Mouse (Mus musculus): ENCODE data around the gene Hsd17b2. TPM values are rescaled to one million over a fixed set of nuclear protein-coding genes. Genes with fewer than 3 reads are reported as not detected.

Gene Hsd17b2
- polyA plus RNA-seq, 1 experiment: 3.0 TPM

DNA sequence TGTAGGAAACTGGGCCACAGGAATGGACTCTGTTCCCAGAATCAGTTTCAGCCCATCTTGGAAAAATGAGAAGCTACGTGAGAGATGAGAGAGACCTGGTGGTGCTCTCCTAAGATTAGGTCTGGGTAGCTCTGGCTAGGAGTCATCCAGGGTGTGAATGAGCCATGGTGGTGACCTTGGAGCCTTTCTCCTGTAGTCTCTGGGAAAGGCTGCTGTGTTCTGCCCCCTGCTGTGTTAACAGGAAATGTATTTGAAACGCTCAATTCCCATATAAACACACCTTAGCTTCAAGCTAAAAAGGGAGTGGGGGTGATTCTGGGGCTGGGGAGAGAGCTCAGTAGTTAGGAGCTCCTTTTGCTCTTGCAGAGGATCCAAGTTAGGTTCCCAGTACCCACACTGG is 45.7 kb downstream of the Hsd17b2 start:
- Histone ChIP-seq H3K4me3 (ENCODE audit: insufficient read depth, low read depth, low read length) (peak overlapping the region; percentile 27), H3K27me3 (replicated peaks; ENCODE audit: control insufficient read depth, insufficient read depth, low read length) (no peaks in the 10 kb centered on the region), H3K36me3 (ENCODE audit: control insufficient read depth, insufficient read depth, low read length) (no peaks in the 10 kb centered on the region), H3K27ac (ENCODE audit: insufficient read depth, low read depth, low read length) (peak overlapping the region; percentile 13; the same call in 1 of the 2 replicates), H3K4me1 (ENCODE audit: control insufficient read depth, insufficient read depth, low read length) (peaks cover 5% of the 10 kb centered on the region; the same call in 1 of the 2 replicates)
- DNase-seq: peak; percentile 43
- TF ChIP-seq CTCF (conservative IDR thresholded peaks at IDR 0.05; ENCODE audit: insufficient read depth, insufficient read length, low read depth, low read length) (0 out of 2 replicates have a peak, but pooled peaks have one; percentile 13), POLR2A (IDR thresholded peaks at IDR 0.05; ENCODE audit: low read depth, low read length) (no peak)
- WGBS: 25% methylated on average over 2 of the region's 2 CpGs

DNA sequence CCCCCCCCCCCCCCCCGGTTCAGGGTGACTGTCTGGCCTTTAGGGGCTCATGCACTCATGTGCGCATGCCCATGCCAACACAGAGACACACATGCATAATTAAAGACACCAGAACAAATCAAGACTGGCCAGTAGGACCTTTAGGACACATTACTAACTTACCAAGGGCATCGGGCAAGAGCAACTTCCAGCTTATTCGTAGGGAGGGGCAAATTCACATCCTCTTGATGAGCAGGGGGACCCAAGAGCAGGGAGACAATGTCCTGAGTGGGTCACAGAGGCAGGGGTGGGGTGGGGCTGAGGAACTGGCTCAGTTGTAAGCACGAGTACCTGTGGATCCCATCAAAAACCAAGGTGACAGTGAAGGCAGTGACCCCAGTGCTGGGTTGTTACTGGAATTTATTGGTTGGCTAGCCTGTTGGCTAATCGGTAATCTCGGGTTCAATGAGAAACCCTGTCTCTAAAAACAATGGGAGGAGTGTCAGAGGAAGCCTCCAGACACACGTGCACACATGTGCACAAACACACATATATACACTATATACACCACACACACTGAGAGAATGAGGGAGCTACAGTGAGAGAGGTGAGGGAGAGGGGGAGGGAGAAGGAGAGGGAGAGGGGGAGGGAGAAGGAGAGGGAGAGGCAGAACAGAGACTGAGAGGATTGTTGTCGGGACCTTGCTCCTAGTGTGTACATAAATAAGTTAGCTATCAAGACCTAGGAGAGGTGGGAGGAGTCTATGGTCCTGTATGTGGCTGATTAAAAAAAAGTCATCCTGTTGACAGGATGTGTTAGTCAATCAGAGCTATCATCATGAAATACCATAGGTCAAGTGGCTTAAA is 46.4 kb downstream of the Hsd17b2 start:
- H3K27me3 ChIP-seq (replicated peaks; ENCODE audit: control insufficient read depth, insufficient read depth, low read length): no peaks in the 10 kb centered on the region
- H3K4me3 ChIP-seq (ENCODE audit: insufficient read depth, low read depth, low read length): 0 out of 2 replicates have a peak overlapping the region, but pooled peaks have one; percentile 1
- H3K4me1 ChIP-seq (ENCODE audit: control insufficient read depth, insufficient read depth, low read length): peaks cover under 1% of the 10 kb centered on the region; the same call in 1 of the 2 replicates
- no peak overlapping the region; the same call in 1 of the 2 replicates for H3K27ac ChIP-seq (ENCODE audit: insufficient read depth, low read depth, low read length)
- TF ChIP-seq POLR2A (IDR thresholded peaks at IDR 0.05; ENCODE audit: low read depth, low read length) (no peak), CTCF (conservative IDR thresholded peaks at IDR 0.05; ENCODE audit: insufficient read depth, insufficient read length, low read depth, low read length) (no peak)
- 37% methylated on average over 9 of the region's 9 CpGs for WGBS
- peak; percentile 45 for DNase-seq
- H3K36me3 ChIP-seq (ENCODE audit: control insufficient read depth, insufficient read depth, low read length): no peaks in the 10 kb centered on the region

DNA sequence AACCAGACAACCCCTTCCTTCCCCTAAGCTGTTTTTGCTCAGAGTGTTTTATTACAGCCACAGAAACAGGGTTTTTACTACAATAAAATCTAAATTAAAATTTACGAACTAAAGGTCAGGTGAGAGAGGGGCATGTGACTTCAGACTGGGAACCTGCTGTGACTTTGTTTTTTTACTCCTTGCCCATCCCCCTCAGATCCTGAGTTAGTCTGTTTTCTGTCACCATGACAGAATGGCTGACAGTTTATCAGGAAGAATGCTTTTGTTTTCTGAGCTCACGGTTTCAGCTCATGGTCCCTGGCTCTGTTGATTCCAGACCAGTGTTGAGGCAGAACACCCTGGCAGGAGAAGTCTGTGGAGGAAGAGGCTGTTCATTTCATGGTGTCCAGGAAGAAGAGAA is 47.7 kb downstream of the Hsd17b2 start:
- no peaks in the 10 kb centered on the region for H3K36me3 ChIP-seq (ENCODE audit: control insufficient read depth, insufficient read depth, low read length)
- 64% methylated on average over 2 of the region's 2 CpGs for WGBS
- no peak overlapping the region for H3K4me3 ChIP-seq (ENCODE audit: insufficient read depth, low read depth, low read length)
- no peak for DNase-seq
- TF ChIP-seq POLR2A (IDR thresholded peaks at IDR 0.05; ENCODE audit: low read depth, low read length) (no peak), CTCF (conservative IDR thresholded peaks at IDR 0.05; ENCODE audit: insufficient read depth, insufficient read length, low read depth, low read length) (no peak)
- H3K27ac ChIP-seq (ENCODE audit: insufficient read depth, low read depth, low read length): no peak overlapping the region
- H3K27me3 ChIP-seq (replicated peaks; ENCODE audit: control insufficient read depth, insufficient read depth, low read length): no peaks in the 10 kb centered on the region
- no peaks in the 10 kb centered on the region for H3K4me1 ChIP-seq (ENCODE audit: control insufficient read depth, insufficient read depth, low read length)

DNA sequence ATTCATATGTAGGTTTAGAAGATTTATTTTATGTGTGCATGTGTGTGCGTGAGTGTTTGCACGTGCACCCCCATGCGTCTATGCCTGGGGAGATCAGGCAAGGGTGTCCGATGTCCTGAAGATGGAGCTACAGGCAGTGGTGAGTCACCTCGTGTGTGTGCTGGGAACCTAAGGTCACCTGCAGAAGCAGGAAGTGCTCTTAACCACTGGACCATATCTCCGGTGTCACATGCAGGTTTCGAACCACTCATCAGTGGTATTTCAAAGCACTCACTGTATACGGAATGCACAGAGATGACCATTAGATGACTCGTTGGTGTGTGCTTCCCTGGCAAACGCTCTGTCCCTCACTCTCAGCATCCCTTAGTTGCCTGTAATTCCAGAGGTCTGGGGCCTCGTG is 56.2 kb downstream of the Hsd17b2 start:
- WGBS: 74% methylated on average over 11 of the region's 11 CpGs
- DNase-seq: no peak
- H3K4me1 ChIP-seq (ENCODE audit: control insufficient read depth, insufficient read depth, low read length): no peaks in the 10 kb centered on the region
- H3K36me3 ChIP-seq (ENCODE audit: control insufficient read depth, insufficient read depth, low read length): no peaks in the 10 kb centered on the region
- no peak overlapping the region for H3K4me3 ChIP-seq (ENCODE audit: insufficient read depth, low read depth, low read length)
- no peaks in the 10 kb centered on the region for H3K27me3 ChIP-seq (replicated peaks; ENCODE audit: control insufficient read depth, insufficient read depth, low read length)
- no peak overlapping the region for H3K27ac ChIP-seq (ENCODE audit: insufficient read depth, low read depth, low read length)
- no peak for TF ChIP-seq POLR2A (IDR thresholded peaks at IDR 0.05; ENCODE audit: low read depth, low read length)
- no peak for TF ChIP-seq CTCF (conservative IDR thresholded peaks at IDR 0.05; ENCODE audit: insufficient read depth, insufficient read length, low read depth, low read length)

DNA sequence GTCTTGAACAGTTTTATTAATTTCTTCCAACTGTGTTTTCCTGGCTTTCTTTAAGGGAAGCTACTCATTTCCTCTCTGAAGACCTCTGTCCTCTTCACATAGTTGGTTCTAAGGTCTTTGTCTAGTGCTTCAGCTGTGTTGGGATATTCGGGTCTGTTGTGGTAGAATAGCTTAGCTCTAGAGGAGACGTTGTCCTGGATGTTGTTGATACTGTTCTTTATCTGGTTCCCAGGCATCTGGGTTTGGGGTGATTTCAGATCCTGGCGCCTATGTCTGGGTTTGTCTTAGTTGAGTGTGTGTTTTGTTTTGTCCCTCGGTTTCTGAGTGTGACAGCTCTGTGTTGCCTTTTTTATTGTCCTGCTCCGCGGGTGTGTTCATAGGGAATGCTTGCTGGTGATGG is 61.1 kb downstream of the Hsd17b2 start:
- no peak for DNase-seq
- Histone ChIP-seq H3K27me3 (replicated peaks; ENCODE audit: control insufficient read depth, insufficient read depth, low read length) (no peaks in the 10 kb centered on the region), H3K36me3 (ENCODE audit: control insufficient read depth, insufficient read depth, low read length) (no peaks in the 10 kb centered on the region), H3K27ac (ENCODE audit: insufficient read depth, low read depth, low read length) (no peak overlapping the region), H3K4me1 (ENCODE audit: control insufficient read depth, insufficient read depth, low read length) (no peaks in the 10 kb centered on the region), H3K4me3 (ENCODE audit: insufficient read depth, low read depth, low read length) (no peak overlapping the region)
- no peak for TF ChIP-seq POLR2A (IDR thresholded peaks at IDR 0.05; ENCODE audit: low read depth, low read length)
- TF ChIP-seq CTCF (conservative IDR thresholded peaks at IDR 0.05; ENCODE audit: insufficient read depth, insufficient read length, low read depth, low read length): no peak
- 87% methylated on average over 6 of the region's 6 CpGs for WGBS

DNA sequence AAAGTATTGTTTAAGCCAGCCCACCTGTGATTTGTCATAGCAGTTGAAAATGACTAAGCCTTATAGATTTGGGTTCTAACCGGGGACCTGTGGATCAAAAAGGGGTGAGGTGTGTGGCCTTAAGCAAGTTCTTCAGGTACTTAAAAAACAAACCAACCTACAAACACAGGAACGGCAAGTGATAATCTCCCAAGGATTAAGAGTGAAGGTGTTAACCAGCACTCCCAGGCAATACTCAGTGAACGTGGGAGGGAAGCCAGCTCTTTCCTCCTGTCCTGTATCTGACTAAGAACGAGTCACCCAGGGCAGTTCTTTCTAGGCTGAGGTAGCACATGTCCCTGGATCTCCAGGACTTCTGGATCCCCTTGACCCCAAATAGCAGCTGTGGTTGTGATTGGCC is 62.9 kb downstream of the Hsd17b2 start:
- no peak overlapping the region for H3K27ac ChIP-seq (ENCODE audit: insufficient read depth, low read depth, low read length)
- no peak for DNase-seq
- H3K4me3 ChIP-seq (ENCODE audit: insufficient read depth, low read depth, low read length): no peak overlapping the region
- no peaks in the 10 kb centered on the region for H3K4me1 ChIP-seq (ENCODE audit: control insufficient read depth, insufficient read depth, low read length)
- H3K36me3 ChIP-seq (ENCODE audit: control insufficient read depth, insufficient read depth, low read length): no peaks in the 10 kb centered on the region
- H3K27me3 ChIP-seq (replicated peaks; ENCODE audit: control insufficient read depth, insufficient read depth, low read length): no peaks in the 10 kb centered on the region
- no peak for TF ChIP-seq CTCF (conservative IDR thresholded peaks at IDR 0.05; ENCODE audit: insufficient read depth, insufficient read length, low read depth, low read length)
- no peak for TF ChIP-seq POLR2A (IDR thresholded peaks at IDR 0.05; ENCODE audit: low read depth, low read length)
- WGBS: 67% methylated on average over 4 of the region's 4 CpGs

DNA sequence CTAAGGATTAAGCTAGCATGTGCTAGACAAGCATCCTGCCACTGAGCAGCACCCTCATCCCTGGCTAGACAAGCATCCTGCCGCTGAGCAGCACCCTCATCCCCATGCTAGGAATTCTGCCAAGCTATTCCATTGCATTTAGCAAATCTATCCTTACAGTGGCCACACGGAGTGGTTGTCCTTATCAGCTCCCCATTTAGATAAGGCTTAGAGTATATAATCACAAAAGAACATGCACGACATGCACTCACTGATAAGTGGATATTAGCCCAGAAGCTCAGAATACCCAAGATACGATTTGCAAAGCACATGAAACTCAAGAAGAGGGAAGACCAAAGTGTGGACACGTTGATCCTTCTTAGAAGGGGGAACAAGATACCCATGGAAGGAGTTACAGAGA is 64.2 kb downstream of the Hsd17b2 start:
- no peak for DNase-seq
- Histone ChIP-seq H3K4me3 (ENCODE audit: insufficient read depth, low read depth, low read length) (no peak overlapping the region), H3K27ac (ENCODE audit: insufficient read depth, low read depth, low read length) (no peak overlapping the region), H3K36me3 (ENCODE audit: control insufficient read depth, insufficient read depth, low read length) (no peaks in the 10 kb centered on the region), H3K27me3 (replicated peaks; ENCODE audit: control insufficient read depth, insufficient read depth, low read length) (no peaks in the 10 kb centered on the region), H3K4me1 (ENCODE audit: control insufficient read depth, insufficient read depth, low read length) (no peaks in the 10 kb centered on the region)
- TF ChIP-seq CTCF (conservative IDR thresholded peaks at IDR 0.05; ENCODE audit: insufficient read depth, insufficient read length, low read depth, low read length) (no peak), POLR2A (IDR thresholded peaks at IDR 0.05; ENCODE audit: low read depth, low read length) (no peak)
- WGBS: 73% methylated on average over 5 of the region's 5 CpGs
